ENCODE assay signal across 8 mouse cellular contexts in genomic region chr8:79488861-79489260, GRCm38 (mm10).
DNase-seq lines count a peak whose midpoint lies in the region; ATAC-seq and TF ChIP-seq lines count a peak whose summit lies in the region.

No protein-coding gene starts in this region.

- DNase-seq in heart, postnatal 0 days (ENCODE audit: low spot score): no peak
- DNase-seq in heart, embryonic 10.5 days (ENCODE audit: low spot score): no peak
- peak; percentile 32 to 46 for DNase-seq in right cerebral cortex, postnatal 10 days (ENCODE audit: low spot score in 2 of 2)
- DNase-seq in right cerebral cortex, postnatal 25 days: no peak
- peak; percentile 48 for DNase-seq in stomach, postnatal 0 days (ENCODE audit: low spot score)
- DNase-seq in forebrain, embryonic 10.5 days (ENCODE audit: extremely low spot score, low spot score): no peak
- no peak for DNase-seq in hindbrain, embryonic 14.5 days (ENCODE audit: low spot score)

- ATAC-seq in heart, postnatal 0 days (ENCODE audit: insufficient read depth, low read depth): no peak
- no peak for ATAC-seq in stomach, postnatal 0 days (ENCODE audit: low FRiP score, low TSS enrichment)
- ATAC-seq in hindbrain, embryonic 14.5 days (ENCODE audit: low FRiP score): no peak

- H3K36me3 ChIP-seq in heart, postnatal 0 days (replicated peaks; ENCODE audit: control insufficient read depth, insufficient read depth, low read length): no peaks in the 10 kb centered on the region
- no peaks in the 10 kb centered on the region for H3K36me3 ChIP-seq in heart, embryonic 10.5 days
- H3K36me3 ChIP-seq in stomach, postnatal 0 days (ENCODE audit: control insufficient read depth, insufficient read depth, low read length): no peaks in the 10 kb centered on the region
- no peaks in the 10 kb centered on the region for H3K36me3 ChIP-seq in forebrain, embryonic 10.5 days (replicated peaks)
- H3K36me3 ChIP-seq in hindbrain, embryonic 14.5 days (replicated peaks; ENCODE audit: control insufficient read depth, insufficient read depth): no peaks in the 10 kb centered on the region

- no peak overlapping the region for H3K4me2 ChIP-seq in heart, postnatal 0 days (ENCODE audit: low read depth, low read length)
- H3K4me2 ChIP-seq in stomach, postnatal 0 days (replicated peaks; ENCODE audit: low read depth): no peak overlapping the region
- H3K4me2 ChIP-seq in hindbrain, embryonic 14.5 days (replicated peaks): no peak overlapping the region

- no peak for TF ChIP-seq POLR2A in cortical plate, adult 2 months (IDR thresholded peaks at IDR 0.05; ENCODE audit: extremely low read depth, insufficient read depth, low read length)

- WGBS in heart, postnatal 0 days: 71% methylated on average over 2 of the region's 2 CpGs
- WGBS in heart, embryonic 10.5 days: 75% methylated on average over 2 of the region's 2 CpGs
- WGBS in stomach, postnatal 0 days: 60% methylated on average over 2 of the region's 2 CpGs
- WGBS in forebrain, embryonic 10.5 days: 71% methylated on average over 2 of the region's 2 CpGs
- WGBS in hindbrain, embryonic 14.5 days: 69% methylated on average over 2 of the region's 2 CpGs

- TF ChIP-seq CTCF in heart, postnatal 0 days (IDR thresholded peaks at IDR 0.05; ENCODE audit: low read depth): peak; percentile 49
- TF ChIP-seq CTCF in cortical plate, adult 2 months (IDR thresholded peaks at IDR 0.05; ENCODE audit: extremely low read depth, insufficient read depth, low read length): peak; percentile 34; the same call in 1 of the 2 replicates
- peak; percentile 76 for TF ChIP-seq CTCF in stomach, postnatal 0 days (IDR thresholded peaks at IDR 0.05; ENCODE audit: low read depth)

- TF ChIP-seq EP300 in heart, postnatal 0 days (IDR thresholded peaks at IDR 0.05; ENCODE audit: low read depth): no peak
- no peak for TF ChIP-seq EP300 in stomach, postnatal 0 days (optimal IDR thresholded peaks at IDR 0.05)

- no peaks in the 10 kb centered on the region for H3K27me3 ChIP-seq in heart, postnatal 0 days (ENCODE audit: control insufficient read depth, insufficient read depth, low read length)
- H3K27me3 ChIP-seq in heart, embryonic 10.5 days (ENCODE audit: insufficient read depth, poor library complexity, severe bottlenecking): no peaks in the 10 kb centered on the region
- H3K27me3 ChIP-seq in stomach, postnatal 0 days (ENCODE audit: control insufficient read depth, insufficient read depth, low read length): no peaks in the 10 kb centered on the region
- H3K27me3 ChIP-seq in forebrain, embryonic 10.5 days (ENCODE audit: poor library complexity, severe bottlenecking): no peaks in the 10 kb centered on the region; the same call in 1 of the 2 replicates
- no peaks in the 10 kb centered on the region for H3K27me3 ChIP-seq in hindbrain, embryonic 14.5 days (ENCODE audit: control insufficient read depth, insufficient read depth, low read length)

- no peaks in the 10 kb centered on the region for H3K9me3 ChIP-seq in heart, postnatal 0 days (replicated peaks; ENCODE audit: control insufficient read depth, low read length)
- no peaks in the 10 kb centered on the region for H3K9me3 ChIP-seq in heart, embryonic 10.5 days
- H3K9me3 ChIP-seq in stomach, postnatal 0 days (ENCODE audit: control insufficient read depth, low read length): no peaks in the 10 kb centered on the region
- no peaks in the 10 kb centered on the region for H3K9me3 ChIP-seq in forebrain, embryonic 10.5 days
- no peaks in the 10 kb centered on the region for H3K9me3 ChIP-seq in hindbrain, embryonic 14.5 days (ENCODE audit: control insufficient read depth, low read length)

- H3K27ac ChIP-seq in heart, postnatal 0 days (ENCODE audit: low read depth): no peak overlapping the region
- no peak overlapping the region for H3K27ac ChIP-seq in heart, embryonic 10.5 days
- H3K27ac ChIP-seq in cortical plate, adult 2 months (ENCODE audit: insufficient read depth, low read length): no peak overlapping the region
- no peak overlapping the region for H3K27ac ChIP-seq in stomach, postnatal 0 days (replicated peaks)
- H3K27ac ChIP-seq in forebrain, embryonic 10.5 days: no peak overlapping the region
- no peak overlapping the region for H3K27ac ChIP-seq in hindbrain, embryonic 14.5 days

- no peak overlapping the region for H3K9ac ChIP-seq in heart, postnatal 0 days (replicated peaks; ENCODE audit: low read depth, low read length)
- H3K9ac ChIP-seq in stomach, postnatal 0 days (ENCODE audit: low read length): no peak overlapping the region
- no peak overlapping the region for H3K9ac ChIP-seq in hindbrain, embryonic 14.5 days

- H3K4me3 ChIP-seq in heart, postnatal 0 days (ENCODE audit: low read depth, low read length): no peak overlapping the region
- no peak overlapping the region for H3K4me3 ChIP-seq in heart, embryonic 10.5 days
- no peak overlapping the region for H3K4me3 ChIP-seq in cortical plate, adult 2 months (ENCODE audit: insufficient read depth, low read length)
- H3K4me3 ChIP-seq in stomach, postnatal 0 days (ENCODE audit: low read depth, low read length): no peak overlapping the region
- no peak overlapping the region for H3K4me3 ChIP-seq in forebrain, embryonic 10.5 days
- H3K4me3 ChIP-seq in hindbrain, embryonic 14.5 days (replicated peaks; ENCODE audit: low read length): no peak overlapping the region

- 0 out of 2 replicates have a peak, but pooled peaks cover 5% of the 10 kb centered on the region for H3K4me1 ChIP-seq in heart, postnatal 0 days (ENCODE audit: control insufficient read depth, insufficient read depth)
- H3K4me1 ChIP-seq in heart, embryonic 10.5 days: peaks cover 11% of the 10 kb centered on the region; the same call in 1 of the 2 replicates
- no peaks in the 10 kb centered on the region for H3K4me1 ChIP-seq in cortical plate, adult 2 months (ENCODE audit: control insufficient read depth, insufficient read depth, low read length)
- no peaks in the 10 kb centered on the region for H3K4me1 ChIP-seq in stomach, postnatal 0 days (replicated peaks; ENCODE audit: control insufficient read depth, insufficient read depth)
- peaks cover 19% of the 10 kb centered on the region for H3K4me1 ChIP-seq in forebrain, embryonic 10.5 days
- H3K4me1 ChIP-seq in hindbrain, embryonic 14.5 days (replicated peaks; ENCODE audit: control insufficient read depth, insufficient read depth, low read length): no peaks in the 10 kb centered on the region

Comparison
In these comparisons a context has a peak if more than half of its experiments do, and no peak if none do; other contexts are left out.
1. DNase-seq: peak in right cerebral cortex, postnatal 10 days (2 of 2) and stomach, postnatal 0 days (single experiment); none in heart, postnatal 0 days (single experiment), heart, embryonic 10.5 days (single experiment), right cerebral cortex, postnatal 25 days (single experiment), forebrain, embryonic 10.5 days (single experiment) and hindbrain, embryonic 14.5 days (single experiment).
2. Peak in every context shown above with its lines, with median percentiles within 50 percentile points of each other: CTCF ChIP-seq.